Mouse (Mus musculus) embryo, embryonic 10.5 days (tissue): ENCODE measurements around the gene Nol10.
"Not testable (repeated sequence)": the region's sequence is repeated elsewhere in the genome, so short reads cannot be mapped to it uniquely, and the experiment has no call there.

Source experiments
- DNase-seq: peaks from one replicate; pipeline ENCODE4 v3.0.0-alpha.2; 2015; ENCODE audit warnings: low spot score

Gene Nol10

DNA sequence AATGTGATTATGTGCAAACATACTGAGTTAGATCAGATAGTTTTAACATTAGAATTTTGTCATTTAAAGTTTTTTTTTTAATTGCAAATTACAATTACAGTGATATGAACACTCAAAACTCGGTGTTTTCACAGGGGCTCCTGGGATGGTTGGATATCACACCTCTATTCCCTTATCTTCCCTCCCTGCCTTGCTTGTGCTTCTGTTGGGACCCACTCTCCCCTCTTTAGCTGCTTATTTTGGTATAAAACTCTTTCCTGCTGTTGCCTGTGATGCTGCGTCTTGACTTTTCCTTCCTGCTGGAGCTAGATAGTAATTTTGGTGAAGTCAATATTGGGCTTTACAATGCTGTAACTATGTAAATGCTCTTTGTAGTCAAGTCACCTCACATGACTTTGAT is 63.0 kb downstream of the Nol10 start:
- DNase-seq: no peak

DNA sequence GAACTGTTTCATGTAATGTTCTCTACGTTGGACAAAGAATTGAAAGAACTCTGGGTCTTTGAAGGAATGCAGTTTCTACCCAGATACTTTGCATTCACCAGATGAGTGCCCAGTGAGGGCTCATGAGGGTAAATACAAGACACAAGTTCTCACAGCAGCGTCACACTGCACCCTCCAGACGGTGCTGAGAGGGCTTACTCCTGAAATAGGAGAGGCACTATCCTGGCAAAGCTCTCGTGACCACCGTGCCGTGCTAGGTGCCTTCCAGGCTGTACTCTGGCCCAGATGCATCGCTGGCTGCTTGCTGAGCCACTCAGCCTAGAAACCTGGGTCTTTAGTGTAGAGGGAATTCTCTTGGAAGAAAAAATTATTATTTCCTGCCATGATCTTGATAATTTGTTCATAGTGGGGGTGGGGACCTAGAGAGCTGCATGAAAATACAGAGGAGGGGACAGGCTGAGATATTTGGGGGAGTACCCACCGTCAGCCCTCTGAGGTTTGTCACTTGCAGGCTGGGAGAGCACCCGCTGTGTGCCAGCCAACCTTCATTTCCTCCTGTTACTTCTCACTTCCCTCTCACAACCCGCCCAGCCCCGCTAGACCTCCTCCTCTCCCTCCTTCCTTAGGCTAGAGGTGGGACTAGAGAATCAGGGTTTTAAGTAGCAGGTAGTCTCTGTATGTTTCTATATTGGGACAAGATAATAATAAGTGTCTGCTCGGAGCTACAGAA is 63.7 kb downstream of the Nol10 start:
- DNase-seq: no peak

DNA sequence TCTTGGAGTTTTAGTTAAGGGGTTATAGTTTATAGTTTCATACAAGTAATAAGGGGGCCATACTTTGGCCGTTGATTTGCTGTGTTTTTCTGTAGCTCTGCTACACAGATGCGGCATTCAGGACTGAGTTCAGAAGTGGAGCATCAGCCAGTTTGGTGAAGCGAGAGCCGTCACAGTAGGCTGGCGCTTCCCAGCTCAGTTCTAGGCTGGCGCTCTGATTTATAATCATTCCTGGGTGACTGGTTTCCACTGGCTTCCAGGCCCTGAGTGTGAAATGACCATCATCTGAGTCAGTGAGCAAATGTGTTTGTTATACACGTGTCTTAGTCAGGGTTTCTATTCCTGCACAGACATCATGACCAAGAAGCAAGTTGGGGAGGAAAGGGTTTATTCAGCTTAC is 66.5 kb downstream of the Nol10 start:
- no peak for DNase-seq

DNA sequence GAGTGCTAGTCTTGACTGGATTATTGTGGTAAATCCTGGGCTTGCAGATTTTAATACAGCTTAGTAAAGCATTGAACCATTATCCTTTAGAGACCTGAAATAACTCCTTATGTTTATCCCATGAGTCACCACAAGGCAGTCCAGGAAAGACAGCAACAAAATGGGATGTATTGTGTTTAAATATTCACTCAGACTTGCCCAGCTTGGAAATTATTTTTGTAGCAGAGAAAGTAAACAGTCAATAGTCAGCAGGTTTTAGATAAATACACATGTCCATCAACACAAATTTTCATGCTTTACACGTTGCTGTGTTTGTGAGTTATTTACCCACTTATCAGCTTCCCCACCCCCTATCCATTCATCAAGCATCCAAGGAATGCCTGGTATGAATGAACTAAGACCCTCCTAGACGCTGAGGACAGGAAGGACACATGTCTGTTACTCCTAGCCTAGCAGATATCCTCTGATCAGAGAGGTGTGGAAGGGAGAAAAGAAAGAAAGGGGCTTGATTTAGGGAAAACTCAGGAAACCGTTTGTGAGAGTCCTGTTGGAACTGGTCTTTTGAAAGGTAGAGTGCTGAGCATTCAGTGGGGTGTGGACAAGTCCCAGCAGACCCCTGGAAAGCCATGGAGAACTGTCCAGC is 72.0 kb downstream of the Nol10 start:
- DNase-seq: no peak

DNA sequence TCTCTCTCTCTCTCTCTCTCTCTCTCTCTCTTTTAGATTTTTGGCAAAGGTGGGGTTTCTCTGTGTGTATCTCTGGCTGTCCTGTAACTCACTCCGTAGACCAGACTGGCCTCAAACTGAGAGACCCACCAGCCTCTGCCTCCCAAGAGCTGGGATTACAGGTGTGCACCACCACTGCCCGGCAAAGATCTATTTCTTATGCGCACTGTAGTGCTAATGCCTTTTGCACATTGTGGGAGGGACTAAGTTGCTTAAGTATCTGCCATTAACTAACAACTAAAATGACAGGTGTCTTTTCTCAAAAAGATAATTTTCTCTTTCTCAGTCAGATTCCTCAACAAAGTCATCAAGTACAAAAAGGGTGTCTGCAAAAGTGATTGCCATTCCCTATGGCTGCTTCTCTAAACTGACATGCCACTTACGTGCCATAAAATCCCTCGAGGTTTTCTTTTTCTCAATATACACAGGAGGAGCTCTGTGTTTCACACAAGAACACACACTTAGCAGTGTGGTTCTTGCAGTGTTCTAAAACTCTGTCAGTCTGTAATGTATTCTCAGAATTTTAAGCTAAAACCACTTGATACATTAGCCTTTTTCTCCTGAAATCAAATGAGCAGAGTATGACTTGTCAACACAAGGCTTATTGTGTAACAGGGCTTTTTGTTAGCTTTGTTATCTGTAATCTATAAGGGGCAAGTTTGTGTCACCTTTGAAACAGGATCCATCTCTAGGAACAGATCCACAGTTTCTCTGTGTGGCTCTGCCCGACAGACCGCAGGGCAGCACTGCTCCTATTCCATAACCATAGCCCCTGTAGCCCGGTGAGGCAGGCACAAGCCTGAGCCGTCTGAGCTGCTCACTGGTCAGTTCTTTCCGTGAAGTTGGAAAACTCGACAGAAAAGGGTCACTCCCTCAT is 77.3 kb downstream of the Nol10 start:
- DNase-seq: no peak

DNA sequence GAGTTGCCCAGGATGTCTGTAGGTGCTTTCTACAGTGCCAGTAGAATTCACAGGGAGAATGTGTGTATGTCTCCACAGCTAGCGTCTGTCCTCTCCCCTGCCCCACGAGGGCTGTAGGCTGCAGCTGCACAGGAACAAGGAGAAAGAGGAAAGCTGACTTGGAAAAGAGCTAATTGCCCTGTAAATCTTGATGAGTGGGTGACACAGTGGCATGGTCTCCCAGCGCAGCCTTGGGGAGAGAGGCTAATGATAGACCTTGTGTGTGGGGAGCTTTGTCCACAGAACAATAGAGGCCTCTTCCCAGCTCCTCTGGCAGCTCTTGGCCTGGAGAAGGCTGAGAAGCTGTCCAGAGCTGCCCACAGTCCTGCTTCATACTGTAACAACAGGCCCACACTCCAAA is 78.5 kb downstream of the Nol10 start:
- DNase-seq: peak; percentile 10

DNA sequence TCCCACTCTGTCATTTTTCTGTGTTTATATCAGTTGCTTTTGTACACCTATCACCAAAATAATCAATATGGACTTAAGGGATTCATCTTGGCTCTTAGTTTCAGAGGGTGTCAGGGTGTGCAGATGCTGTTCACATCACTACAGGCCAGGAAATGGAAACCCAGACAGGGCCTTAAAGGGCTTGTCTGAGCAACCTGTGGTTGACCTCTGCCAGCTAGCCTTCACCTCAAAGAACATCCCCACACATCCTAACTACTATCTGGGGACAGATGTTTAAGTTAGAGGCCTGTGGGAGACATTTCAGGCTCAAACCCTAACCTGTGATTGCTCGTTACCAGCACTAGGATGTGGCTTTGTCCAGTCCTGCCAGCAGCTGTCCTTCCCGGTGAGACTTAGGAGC is 82.3 kb downstream of the Nol10 start:
- DNase-seq: no peak

DNA sequence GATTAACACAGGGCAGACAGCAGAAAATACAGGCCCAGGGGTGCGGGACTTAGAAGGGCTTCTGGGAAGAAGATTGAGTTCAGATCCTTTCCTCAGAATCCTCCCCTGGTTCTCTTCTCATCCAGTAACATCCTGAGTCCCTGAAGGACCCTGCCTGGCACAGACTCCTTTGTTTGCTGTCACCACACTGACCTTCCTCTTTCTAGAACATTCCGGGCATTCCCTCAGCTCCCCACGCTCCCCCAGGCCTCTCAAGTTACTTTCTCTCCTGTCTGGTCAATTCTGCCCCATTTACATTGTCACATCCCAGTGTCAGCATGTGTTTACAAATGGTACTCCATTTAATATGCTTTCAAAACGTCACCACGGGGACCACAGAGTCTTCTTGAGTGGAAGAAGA is 82.9 kb downstream of the Nol10 start:
- DNase-seq: no peak

DNA sequence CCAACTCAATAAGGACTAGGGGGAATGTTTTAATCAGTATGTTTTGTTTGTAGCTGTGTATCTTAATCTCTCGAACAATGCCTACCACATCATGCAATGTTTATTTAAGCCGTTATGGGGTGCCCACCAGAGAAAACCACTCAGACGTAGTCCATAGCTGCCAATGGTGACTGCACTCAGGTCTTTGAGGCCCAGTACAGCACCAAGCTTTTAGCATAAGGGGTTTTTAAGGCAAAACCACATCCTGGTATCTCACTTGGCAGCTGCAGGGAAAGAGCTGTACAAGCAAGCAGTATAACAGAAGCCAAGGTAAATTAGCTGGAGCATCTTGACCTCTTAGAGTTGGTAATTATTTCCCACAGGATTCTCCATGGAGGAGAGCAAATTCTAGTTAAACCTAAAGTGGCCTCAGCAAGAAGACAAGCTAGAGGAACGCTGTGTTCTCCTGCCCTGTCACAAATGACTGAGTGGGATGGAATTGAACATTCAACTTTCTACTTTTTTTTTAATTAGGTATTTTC is 83.6 kb downstream of the Nol10 start:
- no peak for DNase-seq

DNA sequence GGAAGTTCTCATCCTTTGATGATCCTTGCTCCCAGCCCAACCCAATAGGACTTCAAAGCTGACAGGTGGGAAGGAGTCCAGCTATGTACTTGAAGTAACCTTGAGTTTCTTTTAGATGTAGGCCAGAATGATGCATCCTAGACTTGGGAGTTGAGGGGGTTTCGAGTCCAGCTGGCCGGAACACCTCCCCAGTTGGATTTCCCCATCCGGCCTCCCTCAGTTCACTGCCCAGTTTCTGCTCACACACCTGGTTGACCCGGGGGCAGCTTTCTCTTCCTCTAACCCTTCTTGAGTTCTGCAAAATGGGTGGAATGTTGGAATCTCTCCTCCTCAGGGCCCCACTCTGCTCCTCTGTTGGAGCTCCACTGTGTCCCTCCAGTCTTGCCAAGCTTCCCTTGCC is 85.5 kb downstream of the Nol10 start:
- no peak for DNase-seq

DNA sequence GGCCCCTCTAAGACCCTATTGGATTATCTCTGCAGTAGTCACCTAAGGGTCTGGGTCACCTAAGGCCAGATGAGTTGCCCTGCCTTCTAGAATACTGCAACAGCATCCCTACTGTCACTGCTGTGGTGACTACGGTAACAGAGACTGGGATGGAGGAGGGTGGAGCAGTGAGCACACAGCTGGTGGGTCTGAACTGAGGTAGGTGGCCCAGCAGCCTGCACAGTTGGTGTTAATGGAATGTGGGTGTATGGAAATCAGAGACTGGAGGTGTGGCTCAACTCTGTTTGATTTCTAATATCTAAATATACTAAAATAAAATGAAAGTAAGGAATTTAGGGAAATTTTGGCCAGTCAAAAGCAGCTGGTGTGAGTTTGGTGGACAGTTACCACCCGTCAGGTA is 88.2 kb downstream of the Nol10 start:
- no peak for DNase-seq

DNA sequence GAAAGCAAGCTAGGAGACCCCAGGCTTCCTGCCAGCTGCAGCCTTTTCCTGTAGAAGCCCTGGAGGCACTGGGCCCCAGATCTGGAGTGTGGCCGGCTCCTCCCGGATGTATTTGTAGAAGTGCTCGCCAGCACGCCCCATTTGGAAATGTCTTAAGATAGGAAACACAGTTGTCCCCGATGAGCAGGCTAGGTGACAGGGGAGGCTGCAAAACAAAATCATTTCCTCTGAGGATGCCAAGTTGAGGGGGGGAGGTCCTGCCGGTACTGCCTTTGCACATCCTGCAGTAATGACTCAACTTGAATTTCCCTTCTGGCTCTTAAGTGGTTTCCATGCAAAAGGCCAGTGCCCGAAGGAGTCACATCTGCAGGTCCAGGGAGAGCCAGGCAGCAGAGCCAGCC is 92.0 kb downstream of the Nol10 start:
- DNase-seq: no peak

DNA sequence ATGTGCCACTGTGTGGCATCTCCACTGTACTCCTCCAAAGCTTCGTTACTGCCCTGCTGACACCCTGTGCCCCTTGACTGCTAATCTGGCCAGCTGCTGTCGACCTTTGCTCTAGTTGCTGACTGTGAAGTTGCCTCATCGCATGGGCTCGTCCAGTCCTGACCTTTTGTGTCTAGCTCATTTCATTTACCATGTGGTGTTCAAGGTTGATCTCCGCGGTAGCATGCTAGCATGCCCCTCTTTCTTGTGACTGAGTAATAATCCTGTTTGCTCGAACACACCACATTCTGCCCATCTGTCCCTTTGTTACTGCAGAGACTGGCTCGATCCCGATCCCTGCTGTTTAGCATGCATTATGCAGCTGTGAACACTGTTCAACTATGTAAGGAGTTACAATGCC is 93.2 kb downstream of the Nol10 start:
- peak; percentile 33 for DNase-seq

DNA sequence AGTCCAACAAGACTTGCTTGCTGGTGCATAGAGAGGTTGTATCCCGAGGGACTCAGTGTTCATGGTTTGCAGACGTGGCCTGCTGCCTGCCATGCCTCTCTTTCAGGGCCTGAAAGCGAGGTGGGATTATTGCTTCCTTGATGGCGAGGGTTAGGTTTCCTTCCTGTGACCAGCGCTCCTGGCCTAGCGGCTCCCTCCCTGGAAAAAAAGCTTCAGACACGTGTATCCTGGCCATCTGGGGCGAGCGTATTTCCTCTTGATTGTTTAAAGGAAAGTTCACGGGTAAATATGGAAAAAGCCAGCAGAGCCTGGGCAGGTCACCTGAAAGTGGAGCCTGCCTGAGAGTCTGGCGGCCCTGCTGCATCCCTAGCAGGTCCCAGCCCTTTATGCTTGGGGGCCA is 96.1 kb downstream of the Nol10 start:
- peak; percentile 23 for DNase-seq

DNA sequence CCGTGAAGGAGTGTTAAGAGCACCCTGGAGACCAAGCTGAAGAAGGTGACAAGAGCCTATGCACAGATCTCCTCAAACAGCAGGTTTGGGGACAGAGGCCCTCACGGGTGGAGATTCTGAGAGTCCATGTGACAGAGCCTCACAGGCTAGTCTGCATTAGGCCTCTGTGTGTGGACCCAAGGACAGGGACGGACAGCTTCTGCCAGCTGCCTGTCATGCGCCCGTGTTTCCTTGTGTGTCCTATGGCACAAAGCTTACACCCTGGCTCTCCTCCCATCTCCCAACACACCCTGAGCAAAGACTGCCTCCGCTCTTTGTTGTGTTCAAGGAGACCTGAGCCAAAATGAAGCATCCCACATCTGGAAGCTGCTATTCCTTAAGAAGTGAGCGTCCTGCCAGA is 97.0 kb downstream of the Nol10 start:
- DNase-seq: no peak

DNA sequence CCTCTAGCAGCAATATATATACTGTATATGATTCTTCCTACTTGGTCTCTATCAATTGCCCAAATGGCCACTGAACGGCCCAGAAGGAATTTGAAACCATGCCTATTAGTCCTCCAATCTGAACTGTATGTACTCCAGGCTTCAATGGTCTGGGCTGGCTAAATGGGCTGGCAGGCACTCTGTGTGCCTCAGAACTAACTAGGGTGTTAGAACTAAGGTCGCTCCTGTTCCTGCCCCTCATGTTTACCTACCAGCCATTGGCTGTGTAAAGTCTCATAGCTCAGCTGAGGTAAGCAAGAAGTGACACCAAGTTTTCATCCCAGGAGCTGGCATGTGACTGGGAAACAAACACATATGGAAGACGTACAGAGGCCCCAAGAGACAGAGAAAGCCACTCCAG is 100.5 kb downstream of the Nol10 start:
- DNase-seq: no peak

DNA sequence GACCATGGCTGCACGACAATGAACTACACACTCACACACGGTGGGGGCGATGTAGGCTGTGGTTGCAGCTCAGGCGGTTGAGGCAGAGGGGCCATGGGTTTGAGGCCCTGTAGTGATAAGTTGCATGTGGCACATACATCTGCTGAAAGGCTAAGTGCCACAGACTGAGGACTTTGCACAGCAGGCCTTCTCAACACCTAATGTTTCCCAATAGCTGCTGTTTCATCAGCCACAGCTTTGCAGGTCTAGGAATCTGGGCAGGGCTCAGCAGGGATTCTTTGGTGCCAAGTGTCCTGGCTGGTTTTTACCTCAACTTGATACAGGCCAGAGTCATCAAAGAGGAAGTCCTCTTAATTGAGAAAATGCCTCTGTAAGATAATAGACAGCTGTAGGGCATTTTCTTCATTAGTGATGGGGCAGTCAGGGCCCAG is 101.4 kb downstream of the Nol10 start:
- DNase-seq: no peak

DNA sequence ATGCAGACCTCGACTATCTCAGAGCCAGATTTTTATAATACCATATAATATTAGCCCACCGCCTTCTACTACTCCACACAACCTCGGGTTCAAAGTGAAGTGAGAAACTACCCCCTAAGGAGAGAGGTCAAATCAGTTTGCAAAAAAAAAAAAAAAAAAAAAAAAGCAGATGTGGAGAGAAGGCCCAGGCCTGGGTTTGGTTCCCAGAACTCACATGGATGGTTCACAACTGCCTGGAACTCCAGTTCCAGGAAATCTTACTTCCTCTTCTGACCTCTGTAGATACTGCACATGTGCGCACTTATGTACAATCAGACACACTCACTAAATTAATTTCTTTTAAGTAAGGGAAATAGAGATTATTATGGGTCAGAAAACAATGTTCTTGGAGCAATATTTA is 102.2 kb downstream of the Nol10 start:
- no peak for DNase-seq

DNA sequence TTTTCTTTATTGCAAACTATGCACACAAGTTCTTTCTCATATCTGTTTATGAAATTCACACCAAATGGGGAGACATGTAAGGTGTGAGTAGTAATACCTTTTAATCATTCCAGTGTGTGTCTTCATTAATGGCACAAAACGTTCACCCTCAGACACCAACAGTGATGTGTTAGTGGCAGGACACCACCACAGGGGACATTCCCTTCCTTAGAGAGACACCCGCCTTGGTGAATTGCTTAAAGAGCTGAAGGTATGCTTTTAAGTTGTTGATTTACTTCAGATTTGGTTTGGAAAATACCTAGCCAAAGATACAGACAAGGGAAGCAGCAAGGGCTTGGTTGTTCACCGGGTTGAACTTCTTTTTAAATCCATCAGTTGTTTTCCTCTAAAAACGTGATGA is 102.7 kb downstream of the Nol10 start:
- DNase-seq: no peak

DNA sequence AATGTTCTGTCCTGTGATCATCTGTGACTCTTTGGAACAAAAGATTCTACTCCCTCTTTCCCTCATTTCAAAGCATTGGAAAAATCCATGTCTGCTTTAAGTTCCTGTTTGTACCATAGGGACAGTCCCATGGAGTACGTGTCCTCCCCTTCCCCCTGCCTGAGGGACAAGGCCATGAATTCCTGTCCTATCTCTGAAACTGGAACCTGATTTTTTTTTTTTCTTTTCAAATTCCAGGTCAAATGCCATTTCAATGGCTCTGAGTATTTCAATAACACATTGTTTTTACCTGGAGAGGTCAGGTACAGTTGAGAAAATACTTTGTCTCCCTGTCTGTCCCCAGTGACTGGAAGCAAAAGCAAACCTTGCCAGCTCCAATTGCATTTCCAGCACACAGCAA is 104.0 kb downstream of the Nol10 start:
- DNase-seq: no peak

DNA sequence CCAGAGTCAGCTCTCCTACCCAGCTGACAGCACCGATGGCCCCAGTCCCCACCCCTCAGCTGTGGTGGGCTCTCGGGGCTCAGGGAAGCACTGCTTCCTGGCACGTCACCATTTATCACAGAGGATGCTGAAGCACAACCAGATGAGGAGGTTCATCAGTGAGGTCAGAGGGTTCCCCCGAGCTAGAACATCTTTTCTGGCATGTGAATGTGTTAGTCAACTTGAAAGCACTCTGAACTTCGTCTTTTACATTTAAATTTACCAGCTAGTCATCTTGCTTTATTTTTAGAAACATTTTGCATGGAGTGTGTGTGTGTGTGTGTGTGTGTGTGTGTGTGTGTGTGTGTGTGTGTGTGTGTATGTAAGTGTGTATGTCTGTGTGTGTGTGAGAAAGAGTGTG is 105.7 kb downstream of the Nol10 start:
- no peak for DNase-seq

DNA sequence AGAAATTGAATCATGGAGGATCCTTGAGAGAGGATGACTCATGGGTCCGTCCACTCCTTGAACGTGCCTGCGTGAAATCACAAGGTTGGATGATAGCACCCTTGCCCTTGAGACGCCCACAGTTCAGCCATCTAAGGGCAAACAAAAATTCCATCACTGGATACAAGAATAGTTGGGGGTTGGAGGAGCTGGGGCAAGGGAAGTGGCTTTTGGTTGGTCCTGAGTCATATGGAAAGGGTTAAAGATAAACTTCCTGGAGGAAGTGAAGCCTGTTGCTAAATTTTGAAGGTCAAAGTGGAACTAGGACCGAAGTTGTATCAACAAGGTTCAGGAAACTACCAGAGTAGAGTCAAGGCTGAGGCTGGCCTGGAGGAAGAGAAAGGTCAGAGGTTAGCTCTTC is 106.8 kb downstream of the Nol10 start:
- DNase-seq: no peak

DNA sequence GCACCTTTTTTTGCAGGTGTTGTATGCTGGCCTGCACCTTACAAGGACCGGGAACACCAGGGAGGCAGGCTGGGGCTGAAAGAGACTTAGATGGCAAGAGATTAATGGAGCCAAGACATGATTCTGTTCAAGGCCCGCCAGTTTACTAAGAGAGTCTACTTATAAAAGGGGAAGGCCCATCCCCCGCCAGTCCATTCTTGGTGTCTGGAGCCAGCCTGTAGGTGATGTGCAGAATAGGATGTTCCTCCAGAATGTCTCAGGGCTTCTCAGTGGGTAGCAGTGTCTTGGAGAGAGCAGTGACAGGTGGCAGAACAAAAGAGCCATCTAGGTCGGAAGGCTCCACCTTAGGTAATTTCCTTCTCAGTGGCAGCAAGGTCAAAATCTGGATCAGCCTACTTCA is 111.0 kb downstream of the Nol10 start:
- not testable (repeated sequence) for DNase-seq
